Mouse (Mus musculus): Measurements from ENCODE around the gene Cntn6.

DNA sequence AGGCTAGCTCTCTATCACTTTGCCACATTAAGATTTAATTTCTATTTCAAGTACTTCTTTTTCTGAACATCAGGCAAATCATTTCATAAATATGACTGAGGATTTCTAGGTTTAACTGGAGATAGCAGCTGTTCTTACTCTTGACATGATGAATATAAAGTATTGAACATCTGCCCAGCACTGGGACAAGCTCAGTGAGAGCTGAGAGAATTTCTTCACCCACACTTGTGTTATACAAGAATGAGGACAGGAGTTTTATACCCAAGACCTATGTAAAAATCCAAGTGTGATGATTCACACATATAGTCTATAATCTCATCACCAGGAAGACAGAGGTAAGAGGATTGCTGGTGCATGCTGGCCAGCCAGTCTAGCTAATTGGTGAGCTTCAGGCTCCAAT is 393.2 kb downstream of the Cntn6 start:
- TF ChIP-seq CTCF (IDR thresholded peaks at IDR 0.05; ENCODE audit: low read depth) (no peak), EP300 (IDR thresholded peaks at IDR 0.05; ENCODE audit: low read depth) (no peak)

Data from liver, postnatal 0 days (tissue).